Mouse (Mus musculus): ENCODE data around the gene Thpo.

- TF ChIP-seq CTCF (IDR thresholded peaks at IDR 0.05; ENCODE audit: low read depth) (no peak; the same call in 1 of the 2 replicates), EP300 (optimal IDR thresholded peaks at IDR 0.05) (no peak)
Measured at GRCm38 (mm10) chr16:20732251-20732924, 1.9 kb downstream of the Thpo start.
